Mouse (Mus musculus): ENCODE results near the gene Ggt1.
A peak's percentile ranks its signal among the peaks of the same experiment; 100 is the strongest.

Ggt1 gene

GRCm38 (mm10) chr10:75634610-75635009, 73.2 kb downstream of the Ggt1 start:
- DNase-seq, result peak in 1 of 2 experiments; percentile 1

GRCm38 (mm10) chr10:75635019-75635692, 73.8 kb downstream of the Ggt1 start:
- DNase-seq, result no peak

- peak; percentile 83 to 85 for DNase-seq
Measured at GRCm38 (mm10) chr10:75635693-75636055, 74.3 kb downstream of the Ggt1 start.

All from kidney, postnatal 4 days (tissue).